Mouse (Mus musculus): ENCODE results near the gene Efcab5.

Efcab5 gene

GRCm38 (mm10) chr11:77188868-77189267 is at the start of gene Efcab5:
Gene Efcab5 (minus strand): TSS chr11:77188968.
- no peak for DNase-seq (ENCODE audit: low read depth)

- DNase-seq (ENCODE audit: low read depth): no peak
Measured at GRCm38 (mm10) chr11:77235267-77235666, 46.5 kb upstream of the Efcab5 start.

GRCm38 (mm10) chr11:77231514-77231913 is 42.7 kb upstream of the Efcab5 start:
- DNase-seq (ENCODE audit: low read depth): no peak

GRCm38 (mm10) chr11:77230765-77231164 is 42.0 kb upstream of the Efcab5 start:
- DNase-seq (ENCODE audit: low read depth): no peak

GRCm38 (mm10) chr11:77216761-77217130 is 28.0 kb upstream of the Efcab5 start:
- peak; percentile 11 for DNase-seq (ENCODE audit: low read depth)

GRCm38 (mm10) chr11:77215951-77216760 is 27.4 kb upstream of the Efcab5 start, which contains the start of gene Ssh2:
Gene Ssh2 (plus strand): TSS chr11:77216287.
- DNase-seq (ENCODE audit: low read depth): peak; percentile 78

GRCm38 (mm10) chr11:77215483-77215882 is 26.7 kb upstream of the Efcab5 start:
- peak; percentile 28 for DNase-seq (ENCODE audit: low read depth)

- peak; percentile 64 for DNase-seq (ENCODE audit: low read depth)
Measured at GRCm38 (mm10) chr11:77214755-77215154, 26.0 kb upstream of the Efcab5 start.

- DNase-seq (ENCODE audit: low read depth): no peak
Measured at GRCm38 (mm10) chr11:77214142-77214692, 25.4 kb upstream of the Efcab5 start.

- no peak for DNase-seq (ENCODE audit: low read depth)
Measured at GRCm38 (mm10) chr11:77200703-77201102, 11.9 kb upstream of the Efcab5 start.

- DNase-seq (ENCODE audit: low read depth): no peak
Measured at GRCm38 (mm10) chr11:77199636-77200035, 10.9 kb upstream of the Efcab5 start.

- DNase-seq (ENCODE audit: low read depth): no peak
Measured at GRCm38 (mm10) chr11:77196181-77197143, 7.7 kb upstream of the Efcab5 start.

- no peak for DNase-seq (ENCODE audit: low read depth)
Measured at GRCm38 (mm10) chr11:77195360-77196109, 6.8 kb upstream of the Efcab5 start.

GRCm38 (mm10) chr11:77194762-77195161 is 6.0 kb upstream of the Efcab5 start:
- no peak for DNase-seq (ENCODE audit: low read depth)

- DNase-seq (ENCODE audit: low read depth): no peak
Measured at GRCm38 (mm10) chr11:77193941-77194553, 5.3 kb upstream of the Efcab5 start.

GRCm38 (mm10) chr11:77193410-77193809 is 4.6 kb upstream of the Efcab5 start:
- DNase-seq (ENCODE audit: low read depth): no peak

GRCm38 (mm10) chr11:77184926-77185325 is 3.8 kb downstream of the Efcab5 start:
- no peak for DNase-seq (ENCODE audit: low read depth)

- no peak for DNase-seq (ENCODE audit: low read depth)
Measured at GRCm38 (mm10) chr11:77182616-77183015, 6.2 kb downstream of the Efcab5 start.

GRCm38 (mm10) chr11:77182041-77182440 is 6.7 kb downstream of the Efcab5 start:
- DNase-seq (ENCODE audit: low read depth): no peak

- DNase-seq (ENCODE audit: low read depth): no peak
Measured at GRCm38 (mm10) chr11:77181528-77181927, 7.2 kb downstream of the Efcab5 start.

- no peak for DNase-seq (ENCODE audit: low read depth)
Measured at GRCm38 (mm10) chr11:77180886-77181285, 7.9 kb downstream of the Efcab5 start.
